Mouse (Mus musculus) liver, postnatal 0 days (tissue): ENCODE measurements at regions not wholly inside any gene's neighbourhood (a gene's known extent, or its start where the extent isn't known, plus 50 kb on each side); places are given as distances from the start of the nearest gene placed in this dataset.

Experiments
- CTCF ChIP-seq: sonication (generic); IDR thresholded peaks from 2 replicates; pipeline ENCODE4 v1.5.1; 2016; ENCODE audit warnings: antibody characterized with exemption, low read depth
- EP300 ChIP-seq: IDR thresholded peaks from 2 replicates; pipeline ENCODE4 v1.6.1; 2016; ENCODE audit warnings: antibody characterized with exemption, low read depth, mild to moderate bottlenecking

DNA sequence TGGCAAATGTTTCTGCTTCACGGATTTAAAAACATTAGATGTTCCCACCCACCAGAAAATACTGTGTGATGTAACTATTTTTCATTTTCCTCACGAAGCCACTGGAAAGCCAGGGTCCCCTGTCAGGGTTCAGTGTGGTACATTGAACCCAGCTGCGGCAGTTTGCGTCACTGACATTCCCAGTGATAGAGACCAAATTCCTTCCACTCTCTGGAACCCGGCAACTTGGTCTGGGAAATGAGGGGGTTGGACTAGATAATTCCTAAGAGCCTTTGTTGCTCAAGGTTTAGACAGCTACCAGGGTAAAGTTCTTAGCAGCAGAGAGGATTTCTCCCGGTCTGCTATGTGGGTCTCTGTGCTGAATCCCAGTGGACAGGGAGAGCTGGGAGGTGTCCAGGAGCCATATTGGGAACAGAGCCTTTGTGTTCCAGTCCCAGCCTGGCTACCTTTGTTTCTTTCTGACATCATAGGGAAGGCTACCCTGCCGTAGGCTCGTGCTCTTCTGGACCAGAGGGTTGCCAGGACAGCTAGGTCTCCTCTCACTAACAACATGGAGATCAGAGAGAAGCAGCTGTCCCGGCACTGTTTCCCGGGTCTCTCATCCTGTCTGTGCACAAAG lies 164.5 kb downstream of the Sec61b start:
- no peak for TF ChIP-seq CTCF
- TF ChIP-seq EP300, result no peak
